Mouse (Mus musculus) G1E (cell line): ENCODE measurements around the gene Slain2.
"Not testable (repeated sequence)": the region's sequence is repeated elsewhere in the genome, so short reads cannot be mapped to it uniquely, and the experiment has no call there.

ENCODE experiments used
- CTCF ChIP-seq: IDR thresholded peaks from 2 replicates; pipeline ENCODE4 v1.5.1; 2012; ENCODE audit warnings: low read depth, low read length, inconsistent platforms, mixed read lengths
- GATA1 ChIP-seq: IDR thresholded peaks from 2 replicates; pipeline ENCODE4 v1.6.1; 2012; ENCODE audit warnings: borderline replicate concordance, low read length, inconsistent platforms, mixed read lengths

DNA sequence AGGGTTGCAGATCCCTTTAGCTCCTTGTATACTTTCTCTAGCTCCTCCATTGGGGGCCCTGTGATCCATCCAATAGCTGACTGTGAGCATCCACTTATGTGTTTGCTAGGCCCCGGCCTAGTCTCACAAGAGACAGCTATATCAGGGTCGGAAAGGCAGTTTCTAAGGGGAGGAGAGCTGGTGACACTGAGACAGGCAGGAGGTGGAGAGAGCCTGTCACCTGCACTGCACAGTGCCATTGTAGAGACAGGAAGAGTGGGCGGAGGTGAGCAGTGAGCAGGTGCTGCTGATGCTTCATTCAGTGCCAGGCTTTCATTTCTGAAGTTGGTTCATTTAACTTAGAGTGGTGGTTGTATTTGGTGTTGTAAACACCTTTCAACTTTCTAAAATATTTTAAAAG lies 24.3 kb downstream of the Slain2 start:
- TF ChIP-seq GATA1, CTCF: not testable (repeated sequence)
